Mouse (Mus musculus): ENCODE measurements at regions not wholly inside any gene's neighbourhood (a gene's known extent, or its start where the extent isn't known, plus 50 kb on each side); places are given as distances from the start of the nearest gene placed in this dataset.
A peak's percentile ranks its signal among the peaks of the same experiment; 100 is the strongest.

DNA sequence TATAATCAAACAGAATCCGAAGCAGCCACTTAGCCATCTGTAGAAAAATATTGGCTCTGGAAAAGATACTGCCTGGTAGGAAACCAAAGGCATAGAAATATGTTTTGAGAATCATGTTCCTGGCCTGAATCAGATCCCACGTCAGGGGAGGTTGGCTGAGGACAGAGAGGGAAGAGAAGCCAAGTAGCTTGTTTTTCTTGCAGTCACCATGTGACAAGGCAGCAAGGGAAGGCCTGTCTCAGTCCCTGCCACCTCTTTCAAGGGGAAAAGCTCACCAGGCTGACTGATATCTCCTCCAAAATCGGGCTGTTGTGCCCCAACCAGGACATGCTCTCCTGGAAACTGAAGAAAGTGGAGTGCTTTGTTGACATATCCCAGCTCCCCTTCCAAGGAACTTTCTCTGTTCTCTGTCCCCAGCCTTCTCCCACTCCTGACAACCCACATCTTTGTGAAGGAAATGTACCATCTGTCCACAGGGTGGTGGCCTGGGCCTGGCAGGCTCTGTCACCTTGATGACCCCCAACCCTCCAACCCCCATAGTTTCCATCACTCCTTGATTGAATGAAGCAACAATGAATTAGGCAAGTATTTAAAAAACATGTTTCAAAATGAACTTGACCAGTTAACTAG, 104.3 kb upstream of the Foxn2 start:
- peak; percentile 62 to 67 for DNase-seq
- intact Hi-C loops (cut with DNase I), result no loop called here

DNA sequence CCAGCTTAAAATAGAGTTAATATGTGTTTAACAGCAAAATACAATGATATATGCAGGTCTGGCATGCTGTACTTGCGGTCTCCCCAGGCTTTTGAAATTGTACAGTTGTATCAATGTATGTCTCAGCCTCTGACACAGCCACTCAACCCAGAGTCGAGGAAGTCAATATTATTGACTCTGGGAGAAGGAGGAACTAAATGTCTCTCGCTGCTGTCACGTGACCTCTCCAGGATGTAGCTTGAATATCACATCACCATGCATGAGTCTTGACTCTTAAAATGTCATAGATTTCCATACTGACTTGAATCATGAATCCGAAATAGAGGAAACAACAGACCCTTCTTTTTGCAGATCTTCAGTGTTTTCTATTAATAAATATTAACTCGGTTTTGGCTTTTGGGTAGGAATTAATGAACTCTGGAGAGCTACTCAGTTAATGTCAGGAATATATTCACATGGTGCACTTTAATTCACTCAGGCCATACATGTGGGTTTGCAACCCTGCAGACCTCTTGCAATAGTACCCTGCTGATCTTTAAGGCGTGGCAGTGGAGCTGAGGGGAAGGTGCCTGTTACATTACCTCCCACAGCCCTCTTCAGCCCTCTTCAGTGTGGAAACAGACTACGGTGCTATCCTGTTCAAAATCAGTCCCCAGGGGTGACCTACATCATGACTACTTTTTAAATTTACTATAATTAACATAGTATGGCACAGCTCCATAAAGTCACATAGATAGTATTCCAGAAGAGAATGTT, 102.7 kb upstream of the Foxn2 start:
- intact Hi-C loops (cut with DNase I), result no loop called here
- DNase-seq, result no peak

DNA sequence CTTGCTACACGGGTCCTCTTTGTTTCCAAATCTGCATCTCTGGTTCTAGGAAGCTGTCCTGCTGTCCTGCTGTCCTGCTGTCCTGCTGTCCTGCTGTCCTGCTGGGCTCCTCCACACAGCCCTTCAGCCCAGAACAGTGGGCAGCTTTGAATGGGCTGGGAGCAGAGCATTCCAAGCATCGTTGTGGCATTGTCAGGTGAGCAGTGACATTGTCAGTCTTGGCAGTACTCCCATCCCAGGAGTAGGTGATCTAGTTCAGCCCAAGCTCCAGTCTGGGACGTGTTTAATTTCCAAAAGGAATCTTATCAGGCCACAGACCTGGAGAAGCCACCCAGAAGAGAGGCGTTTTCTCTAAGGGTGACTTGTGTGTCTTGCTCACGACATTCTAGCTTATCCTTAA, 99.4 kb upstream of the Foxn2 start:
- intact Hi-C loops (cut with DNase I), result no loop called here
- no peak for DNase-seq

DNA sequence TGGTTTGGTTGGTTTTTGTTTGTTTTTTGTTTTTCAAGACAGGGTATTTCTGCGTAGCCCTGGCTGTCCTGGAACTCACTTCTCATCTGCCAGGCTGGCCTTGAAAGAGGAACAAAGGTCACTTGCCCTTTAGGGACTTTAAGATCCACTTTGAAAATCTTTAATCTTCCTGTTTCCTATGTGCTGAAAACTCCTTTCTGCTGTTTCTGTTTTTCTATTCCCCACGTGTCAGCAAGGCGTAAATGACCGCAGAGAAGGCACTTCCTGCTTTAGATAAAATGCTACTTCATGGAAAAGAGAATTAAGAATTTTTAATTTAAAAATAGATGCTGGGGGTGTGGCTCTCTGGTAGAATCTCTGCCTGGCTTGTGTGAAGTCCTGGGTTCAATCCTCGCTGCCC, 98.9 kb upstream of the Foxn2 start:
- no peak for DNase-seq
- intact Hi-C loops (cut with DNase I), result no loop called here

DNA sequence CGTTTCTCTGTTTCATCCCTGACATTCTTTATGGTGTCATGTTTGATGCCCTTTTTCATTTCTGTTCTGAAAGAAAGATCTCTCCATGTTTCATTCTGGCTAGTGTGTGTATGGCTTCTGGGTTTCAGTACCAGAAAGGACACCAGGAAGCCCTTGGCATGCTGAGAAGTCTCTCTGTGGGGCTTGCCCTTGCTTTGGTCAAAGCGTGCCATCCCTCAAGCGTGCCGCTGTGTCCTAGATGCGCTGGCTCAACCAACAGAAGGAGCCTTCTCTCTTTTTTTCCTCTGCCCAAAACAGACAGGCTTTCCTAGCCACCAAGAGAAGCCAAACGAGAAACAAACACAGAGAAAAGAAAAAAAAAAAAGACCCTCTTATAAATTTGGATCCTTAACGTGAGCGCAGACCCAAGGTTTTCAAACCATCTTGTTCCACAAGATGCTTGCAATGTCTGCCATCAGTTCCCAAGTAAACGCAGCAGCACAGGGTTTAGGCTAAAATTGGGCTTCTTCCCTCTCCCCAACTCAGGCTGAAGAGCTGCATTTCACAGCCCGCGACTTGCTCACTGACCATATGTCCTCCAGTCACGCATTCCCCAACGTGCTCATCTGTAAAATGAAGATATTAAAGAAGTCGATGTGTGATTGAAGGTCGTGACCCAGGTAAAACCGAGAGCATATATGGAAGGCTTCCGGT, 97.3 kb upstream of the Foxn2 start:
- intact Hi-C loops (cut with DNase I), result no loop called here
- DNase-seq, result no peak

DNA sequence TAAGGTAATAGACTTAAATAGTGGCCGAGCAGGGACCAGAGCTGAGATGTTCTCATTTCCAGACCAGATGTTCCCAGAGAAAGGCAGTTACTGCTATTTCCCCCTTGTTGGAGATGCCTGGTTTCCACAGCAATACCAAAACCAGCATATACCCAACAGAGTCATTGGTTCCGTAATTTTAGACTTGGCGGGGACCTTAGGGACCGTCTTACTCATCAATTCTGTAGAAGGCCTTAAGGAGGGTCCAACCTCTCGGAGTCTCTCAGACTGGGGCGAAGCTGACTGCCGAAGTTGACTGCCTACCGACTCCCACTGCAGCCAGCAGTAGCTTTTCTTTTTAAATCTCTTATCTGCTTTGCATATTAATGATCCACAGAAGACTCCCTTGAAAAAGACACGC, 95.1 kb upstream of the Foxn2 start:
- intact Hi-C loops (cut with DNase I), result no loop called here
- DNase-seq, result no peak

DNA sequence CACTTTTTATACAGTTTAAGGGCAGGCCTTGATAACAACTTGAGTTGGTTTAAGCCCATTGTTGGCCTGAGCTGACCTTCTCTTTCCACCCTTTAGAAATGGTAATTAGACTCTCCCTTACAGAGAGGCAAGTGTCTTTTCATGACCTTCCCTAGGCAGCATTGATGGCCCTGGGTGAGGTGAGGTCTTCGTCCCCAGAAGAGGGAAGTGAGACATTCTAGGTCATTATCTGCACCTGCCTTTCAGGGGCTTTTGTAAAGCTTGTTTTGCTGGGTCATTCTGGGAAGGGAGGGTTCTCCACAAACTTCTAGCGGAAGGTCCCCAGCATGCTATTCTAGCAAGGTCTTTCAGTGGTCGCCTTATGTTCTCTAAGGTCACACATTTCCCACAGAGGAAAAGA, 93.6 kb upstream of the Foxn2 start:
- intact Hi-C loops (cut with DNase I), result no loop called here
- DNase-seq, result no peak

DNA sequence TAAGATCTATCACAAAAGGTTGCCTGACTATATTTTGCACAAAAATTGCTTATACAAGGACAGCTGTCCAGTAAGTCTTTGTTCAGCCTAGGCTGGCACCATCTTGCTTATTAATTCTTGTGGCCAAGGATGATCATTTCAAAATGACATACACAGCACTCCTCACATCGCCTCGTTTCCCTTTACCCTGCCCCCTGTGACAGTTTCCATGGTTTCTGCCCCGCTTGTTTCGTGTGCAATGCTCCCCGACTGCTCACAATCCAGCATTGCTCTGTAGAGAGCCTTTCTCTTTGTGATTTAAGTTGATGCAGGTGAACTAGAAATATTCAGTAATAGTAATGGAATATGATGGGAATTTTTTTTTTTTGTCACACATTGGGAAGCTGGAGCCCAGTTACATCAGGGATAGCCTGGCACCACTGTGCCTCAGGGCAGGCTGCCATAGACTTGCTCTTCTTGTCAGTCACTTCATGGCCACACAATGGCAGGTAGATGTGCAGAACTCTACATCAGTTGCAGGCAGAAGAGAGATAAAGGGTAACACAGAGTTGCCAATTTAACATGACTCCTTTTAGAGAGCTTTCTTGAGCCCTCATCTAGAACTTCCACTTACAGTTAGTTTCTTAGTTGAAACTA, 90.6 kb upstream of the Foxn2 start:
- DNase-seq, result no peak
- intact Hi-C loops (cut with DNase I), result no loop called here

DNA sequence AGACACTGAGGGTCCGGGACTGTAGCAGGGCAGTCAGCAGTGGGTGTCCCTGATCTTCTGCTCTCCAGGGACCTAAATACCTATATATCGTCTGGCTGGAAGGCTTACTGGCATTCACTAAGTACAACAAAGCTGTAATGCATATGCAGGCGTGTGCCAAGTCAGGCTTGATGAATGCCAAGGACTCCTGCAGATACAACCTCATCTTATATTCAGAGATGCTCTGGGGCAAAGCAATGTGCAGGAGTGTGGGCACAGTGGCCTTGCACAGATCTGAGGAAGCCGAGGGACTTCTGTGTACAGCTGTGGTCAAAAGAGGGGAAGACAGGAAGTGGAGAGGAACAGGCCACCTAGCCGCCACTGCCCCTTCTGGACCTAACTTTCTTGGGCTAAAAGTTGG, 89.5 kb upstream of the Foxn2 start:
- DNase-seq, result no peak
- intact Hi-C loops (cut with DNase I), result no loop called here

DNA sequence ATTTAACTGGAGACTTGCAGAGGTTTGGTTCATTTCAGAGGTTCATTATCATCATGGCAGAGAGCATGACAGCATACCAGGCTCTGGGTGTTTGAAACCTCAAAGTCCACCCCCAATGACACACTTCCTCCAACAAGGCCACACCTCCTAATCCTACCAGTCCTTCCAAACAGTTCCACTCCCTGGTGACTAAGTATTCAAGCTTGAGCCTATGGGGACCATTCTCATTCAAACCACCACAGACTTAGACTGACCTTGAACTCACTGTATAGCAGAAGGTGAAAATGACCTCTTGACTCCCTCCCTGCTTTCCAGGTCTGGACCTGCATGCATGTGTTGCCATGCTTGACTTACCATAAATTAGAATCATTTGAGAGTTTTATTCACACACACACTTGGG, 87.6 kb upstream of the Foxn2 start:
- no peak for DNase-seq
- intact Hi-C loops (cut with DNase I), result no loop called here

DNA sequence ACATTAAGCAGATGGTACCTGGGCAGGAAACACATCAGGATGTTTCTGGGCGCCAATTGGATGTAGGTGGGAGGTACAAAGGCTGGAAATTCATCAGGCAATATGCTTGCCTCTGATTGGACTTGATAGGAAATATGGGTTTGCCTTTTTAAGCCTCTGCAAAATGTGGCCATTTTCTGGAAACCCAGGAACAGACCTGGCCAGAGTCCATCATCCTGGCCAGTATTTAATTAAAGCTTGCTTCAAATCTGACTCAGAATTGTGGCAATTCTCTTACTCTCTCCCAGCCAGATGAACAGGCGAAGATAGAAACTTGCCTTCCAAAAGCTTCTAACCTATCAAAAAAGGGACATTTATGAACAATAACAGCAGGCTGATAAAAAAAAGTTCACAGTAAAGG, 79.3 kb upstream of the Foxn2 start:
- no peak for DNase-seq
- intact Hi-C loops (cut with DNase I), result no loop called here

DNA sequence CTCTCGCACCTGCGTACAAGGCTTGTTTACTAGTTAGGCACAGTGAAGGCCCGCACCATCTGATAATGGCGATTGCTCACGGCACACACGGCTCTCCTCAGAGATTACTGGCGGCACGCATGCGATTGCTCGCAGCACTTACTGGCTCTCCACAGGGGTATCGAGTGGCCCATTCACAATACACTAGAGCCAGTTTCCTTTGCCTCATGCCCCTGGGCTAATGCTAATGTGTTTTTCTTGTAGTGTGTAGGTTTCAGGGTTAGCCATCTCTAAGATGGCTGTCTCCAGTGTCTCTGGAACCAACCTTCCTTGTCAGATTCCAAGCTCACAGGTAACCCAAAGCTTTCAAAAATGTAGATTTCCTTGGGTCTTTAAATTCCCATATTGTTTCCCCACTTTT, 78.1 kb upstream of the Foxn2 start:
- intact Hi-C loops (cut with DNase I), result no loop called here

DNA sequence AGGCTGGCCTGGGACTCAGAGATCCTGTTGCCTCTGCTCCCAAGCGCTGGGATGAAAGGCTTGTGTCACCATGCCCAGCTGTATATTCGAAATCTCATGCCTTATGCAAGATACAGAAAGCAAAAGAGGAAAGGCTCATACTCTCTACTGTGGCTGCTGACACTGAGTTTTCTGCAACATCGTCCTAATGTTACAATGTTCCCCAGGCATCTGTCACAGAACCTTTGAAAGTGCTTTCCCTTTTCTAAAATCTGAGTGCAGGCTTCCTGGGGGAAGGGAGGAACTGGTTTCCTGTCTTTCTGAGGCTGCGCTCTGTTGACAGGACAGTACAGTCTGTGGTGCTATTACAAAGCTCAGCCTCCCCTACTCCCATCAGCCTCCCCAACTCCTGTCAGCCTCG, 72.6 kb upstream of the Foxn2 start:
- no peak for DNase-seq
- intact Hi-C loops (cut with DNase I), result no loop called here

More for the DNA sequence above, 78.1 kb upstream of the Foxn2 start:
- no peak for DNase-seq

DNA sequence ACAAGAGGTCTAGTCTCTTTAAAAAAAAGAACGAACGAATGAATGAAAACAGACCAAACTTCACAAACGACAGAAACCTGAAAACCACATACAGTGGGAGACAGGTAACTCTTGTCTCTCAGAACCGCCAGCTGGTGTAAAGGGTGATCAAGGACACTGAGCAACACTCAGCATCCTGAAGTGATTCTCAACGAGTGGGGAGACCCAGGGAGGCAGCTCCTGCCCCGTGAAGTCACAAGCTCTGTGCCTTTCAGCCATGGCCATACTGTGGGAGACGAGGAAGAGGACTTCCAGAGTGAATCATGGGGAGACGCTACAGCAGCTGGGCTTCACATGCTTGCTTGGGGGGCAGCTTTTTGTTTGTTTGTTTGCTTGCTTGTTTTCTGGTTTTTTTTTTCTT, 70.5 kb upstream of the Foxn2 start:
- no peak for DNase-seq
- intact Hi-C loops (cut with DNase I), result no loop called here

DNA sequence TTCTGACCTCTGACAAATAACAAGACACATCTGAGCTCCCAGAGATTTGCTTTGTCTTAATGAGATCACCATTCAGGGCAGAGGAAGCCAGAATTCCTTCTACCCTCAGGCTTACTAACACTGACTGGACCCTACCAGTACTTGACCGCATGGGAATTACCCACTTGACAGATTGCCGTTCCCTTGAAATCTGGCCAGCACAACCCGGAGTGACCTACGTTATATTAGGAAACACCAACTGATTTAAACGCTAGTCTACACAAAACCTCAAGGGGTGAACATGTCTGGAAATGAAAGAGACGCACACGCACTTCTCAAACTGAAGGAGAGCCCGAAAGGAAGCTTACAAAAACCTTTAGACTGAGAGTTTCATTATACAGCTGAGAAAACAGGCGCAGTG, 69.8 kb upstream of the Foxn2 start:
- peak; percentile 51 to 66 for DNase-seq
- intact Hi-C loops (cut with DNase I), result no loop called here

DNA sequence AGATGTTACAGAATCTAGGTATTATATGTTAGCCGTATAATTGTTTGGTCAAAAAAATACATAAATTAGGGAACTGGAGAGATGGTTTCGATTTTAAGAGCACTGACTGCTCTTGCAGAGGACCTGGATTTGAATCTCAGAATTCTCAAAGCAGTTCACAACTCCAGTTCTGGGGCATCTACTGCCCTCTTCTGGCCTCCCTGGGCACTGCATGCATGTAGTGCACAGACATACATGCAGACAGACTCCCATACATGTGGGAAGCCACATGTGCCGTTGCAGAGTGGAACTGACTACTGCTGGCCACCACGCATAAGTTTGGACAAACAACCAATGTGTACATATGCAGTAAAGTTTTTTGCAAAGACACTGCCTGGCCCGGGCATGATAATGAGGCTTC, 62.0 kb upstream of the Foxn2 start:
- DNase-seq, result no peak
- intact Hi-C loops (cut with DNase I), result no loop called here

DNA sequence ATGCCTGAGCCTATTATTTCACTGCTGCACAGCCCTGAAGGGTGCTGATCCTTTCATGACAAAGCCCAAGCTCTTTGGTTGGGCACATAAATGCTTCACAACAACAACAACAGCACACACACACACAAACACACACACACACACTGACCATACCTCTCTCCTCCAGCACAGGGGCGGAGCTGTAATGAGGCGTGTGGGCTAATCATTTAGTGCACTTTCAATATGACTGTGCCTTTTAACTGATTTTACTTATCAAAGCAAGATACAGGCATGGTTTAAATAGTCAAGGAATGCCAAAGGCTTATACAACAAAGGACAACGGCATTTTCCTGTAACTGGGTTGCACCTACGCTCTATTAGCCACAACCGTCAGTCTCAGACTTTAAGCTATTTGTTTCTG, 61.1 kb upstream of the Foxn2 start:
- no peak for DNase-seq
- intact Hi-C loops (cut with DNase I), result no loop called here

DNA sequence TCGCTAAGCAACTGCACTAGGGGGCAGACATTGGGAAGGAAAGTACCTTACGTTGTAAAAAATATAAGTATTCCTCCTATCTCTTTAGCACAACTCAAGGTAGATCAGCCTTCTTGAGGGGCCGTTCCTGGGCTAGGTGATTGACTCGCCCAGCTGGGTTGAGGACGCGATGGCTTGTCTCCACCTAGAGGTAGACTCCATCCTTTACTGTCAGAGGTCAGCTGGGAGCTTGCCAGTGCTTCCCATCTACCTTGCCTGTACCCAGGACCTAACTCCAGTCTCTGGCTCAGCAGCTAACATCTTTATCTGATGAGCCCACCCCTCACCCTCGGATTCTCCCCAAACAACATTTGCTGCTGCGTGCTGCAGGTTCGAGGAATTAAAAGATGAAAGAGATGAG, 59.4 kb upstream of the Foxn2 start:
- DNase-seq, result peak; percentile 12 to 14
- intact Hi-C loops (cut with DNase I), result loop anchor here (5.0 kb wide), 1 partner anchor 124 kb away; no protein-coding TSS in a partner anchor

DNA sequence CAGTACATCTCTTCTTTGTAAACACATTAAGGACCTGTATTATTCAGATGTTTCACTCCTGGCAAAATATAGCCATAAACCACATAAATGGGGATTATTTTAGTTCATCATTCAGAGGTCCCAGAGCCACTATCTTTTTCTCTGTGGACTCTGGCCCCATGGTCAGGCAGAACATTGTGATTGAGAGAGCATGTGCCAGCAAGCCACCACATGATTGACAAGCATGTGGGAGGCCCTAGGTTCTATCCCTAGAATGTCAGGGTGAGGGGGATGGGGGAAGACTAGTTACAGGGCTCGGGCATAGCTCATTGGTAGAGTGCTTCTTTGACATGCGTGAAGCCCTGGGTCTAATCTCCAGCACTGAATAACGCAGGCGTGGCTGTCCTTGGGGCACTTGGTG, 57.1 kb upstream of the Foxn2 start:
- DNase-seq, result no peak
- intact Hi-C loops (cut with DNase I), result loop anchor here (5.0 kb wide), 1 partner anchor 126 kb away; no protein-coding TSS in a partner anchor

DNA sequence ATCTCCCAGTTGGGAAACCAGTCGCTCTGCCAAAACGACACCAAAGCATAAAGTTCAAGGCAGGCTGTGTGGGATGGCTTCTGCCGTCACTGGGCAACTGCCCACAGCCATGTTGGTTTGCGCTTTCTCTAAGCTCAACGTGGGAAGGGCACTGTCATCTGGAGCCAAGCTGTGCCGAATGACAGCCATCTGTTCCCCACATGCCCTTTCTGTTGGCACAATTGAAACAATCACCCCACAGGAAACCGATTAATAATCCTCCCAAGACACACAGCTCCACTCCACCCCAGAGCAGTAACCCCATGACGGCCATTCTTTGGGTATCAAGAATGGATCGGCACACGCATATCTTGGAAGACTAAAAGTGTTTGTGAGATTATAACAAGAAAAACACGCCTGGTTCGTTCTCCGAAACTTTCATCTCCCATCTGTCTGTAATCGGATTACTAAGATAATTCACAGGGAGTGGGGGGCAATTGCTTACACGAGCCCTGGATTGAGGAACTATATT, 52.0 kb upstream of the Foxn2 start:
- intact Hi-C loops (cut with DNase I), result no loop called here

DNA sequence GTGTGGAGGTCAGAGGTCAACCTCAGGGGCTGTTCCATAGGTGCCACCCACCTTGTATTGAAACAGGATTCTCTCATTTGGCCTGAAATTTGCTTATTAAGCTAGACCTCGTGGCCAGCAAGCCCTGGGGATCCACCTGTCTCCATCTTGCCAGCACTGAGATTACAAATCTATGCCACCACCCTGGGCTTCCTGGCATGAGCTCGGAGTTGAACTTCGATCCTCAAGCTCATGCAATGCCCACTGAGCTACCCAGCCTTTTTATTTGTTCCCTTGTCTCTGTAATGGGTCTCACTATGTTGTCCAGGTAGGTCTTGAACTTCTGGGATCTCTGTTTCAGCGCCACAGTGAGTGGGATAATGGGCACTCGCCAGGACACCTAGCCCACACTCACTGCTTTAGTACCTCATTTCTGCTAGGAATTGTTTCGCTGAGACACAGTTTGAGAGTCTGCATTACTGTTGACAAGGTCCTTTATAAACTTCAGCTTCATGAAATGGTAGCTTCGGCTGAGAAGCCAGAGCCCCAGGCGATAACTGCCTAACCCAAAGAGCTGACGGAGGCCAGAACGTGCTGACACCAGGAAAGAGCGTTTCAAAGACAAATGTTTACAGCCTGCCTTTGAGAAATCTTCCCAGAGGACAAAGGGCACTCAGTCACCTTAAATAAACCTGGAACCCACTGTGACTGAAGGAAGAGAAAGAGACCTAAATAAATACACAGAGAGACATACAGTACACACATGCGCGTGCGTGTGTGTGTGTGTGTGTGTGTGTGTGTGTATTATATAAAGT, 50.6 kb upstream of the Foxn2 start:
- DNase-seq, result no peak
- intact Hi-C loops (cut with DNase I), result no loop called here

More for the DNA sequence above, 52.0 kb upstream of the Foxn2 start:
- no peak for DNase-seq

Data from heart, postnatal 10 days (tissue).